Mouse (Mus musculus): ENCODE results near the gene Gtpbp8. TPM values are rescaled to one million over a fixed set of nuclear protein-coding genes. Genes with fewer than 3 reads are reported as not detected.

Gene Gtpbp8
- polyA plus RNA-seq (2016; fragmentation: Nextera tagmentation; extraction: Ambion mirVana) = 34.3 and 37.9 TPM in 2 replicates

DNA sequence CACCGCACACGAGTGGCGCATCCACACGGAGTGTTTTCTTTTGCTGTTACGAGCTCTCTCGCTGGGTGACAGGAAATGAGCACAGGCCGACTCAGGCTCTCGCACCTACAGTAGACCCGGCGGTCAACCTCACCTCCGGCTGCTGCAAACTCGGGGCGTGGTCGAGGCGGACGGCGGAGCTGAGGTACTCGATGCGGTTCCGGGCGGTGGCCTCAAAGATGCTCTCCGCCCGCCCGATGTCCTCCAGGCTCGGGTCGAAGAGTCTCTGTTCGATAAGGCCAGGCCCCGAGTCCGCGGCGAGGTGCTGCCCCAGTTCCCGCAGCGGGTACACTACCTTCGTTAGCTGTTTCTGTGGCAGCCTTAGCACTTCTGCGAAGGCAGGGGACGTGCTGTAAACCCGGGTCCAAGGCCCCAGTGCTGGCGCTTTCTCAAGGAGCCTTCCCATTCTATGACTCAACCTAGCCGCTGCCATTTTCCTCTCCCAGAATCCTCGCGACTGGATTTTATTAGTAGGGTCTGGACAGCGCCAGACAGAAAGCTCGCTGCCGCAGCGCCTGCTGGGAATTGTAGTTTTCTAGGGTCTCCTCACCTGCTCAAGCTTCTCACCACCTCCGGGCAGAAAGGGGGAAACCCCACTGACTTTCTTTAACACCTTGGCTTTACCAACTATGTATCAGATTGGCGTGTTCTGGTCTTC is at the start of gene Gtpbp8:
TSS of gene Gtpbp8 (minus strand) at position 498 of the 697 bp plus-strand sequence.
- H3K27ac ChIP-seq = peak within 1 kb of the TSS; percentile 96
- no peaks in the 10 kb centered on the region for H3K9me3 ChIP-seq (replicated peaks)
- peaks cover 9% of the 10 kb centered on the region for H3K36me3 ChIP-seq
- peak; percentile 96 for ATAC-seq (ENCODE audit: low FRiP score)
- no peaks in the 10 kb centered on the region for H3K27me3 ChIP-seq
- H3K4me1 ChIP-seq = peaks cover 12% of the 10 kb centered on the region
- under 1% methylated on average over 47 of the region's 47 CpGs for WGBS
- peak within 1 kb of the TSS; percentile 78 for H3K4me2 ChIP-seq (replicated peaks)
- H3K9ac ChIP-seq = peak within 1 kb of the TSS; percentile 88
- peak within 1 kb of the TSS; percentile 86 for H3K4me3 ChIP-seq

DNA sequence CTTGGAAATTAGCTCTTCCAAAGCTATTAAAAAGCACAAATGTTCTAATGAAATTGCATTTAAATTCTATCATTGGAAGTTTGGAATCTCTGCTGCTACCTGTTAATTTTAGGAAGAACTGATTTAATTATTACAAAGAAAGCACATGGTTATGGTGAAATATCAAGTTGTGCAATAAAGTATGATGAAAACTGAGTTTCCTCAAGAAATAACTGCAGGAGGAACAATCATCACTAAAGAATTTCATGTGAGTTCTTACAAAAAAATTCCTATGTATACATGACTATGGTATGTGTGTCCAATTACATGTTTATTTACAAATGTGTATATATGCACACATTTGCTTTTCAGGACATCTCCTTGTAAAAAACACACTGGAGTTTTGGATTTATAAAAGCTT is 48.3 kb upstream of the Gtpbp8 start:
- no peak overlapping the region for H3K4me2 ChIP-seq (replicated peaks)
- H3K9ac ChIP-seq = no peak overlapping the region
- H3K27me3 ChIP-seq = no peaks in the 10 kb centered on the region
- H3K4me3 ChIP-seq = no peak overlapping the region
- no peaks in the 10 kb centered on the region for H3K9me3 ChIP-seq (replicated peaks)
- ATAC-seq (ENCODE audit: low FRiP score) = no peak
- H3K36me3 ChIP-seq = no peaks in the 10 kb centered on the region
- no peak overlapping the region for H3K27ac ChIP-seq
- no peaks in the 10 kb centered on the region for H3K4me1 ChIP-seq

GRCm38 (mm10) chr16:44786934-44787333 is 40.8 kb upstream of the Gtpbp8 start:
- Histone ChIP-seq H3K4me2 (replicated peaks) (no peak overlapping the region), H3K27me3 (no peaks in the 10 kb centered on the region), H3K9ac (no peak overlapping the region), H3K4me1 (no peaks in the 10 kb centered on the region), H3K36me3 (no peaks in the 10 kb centered on the region), H3K4me3 (no peak overlapping the region), H3K27ac (no peak overlapping the region), H3K9me3 (replicated peaks) (no peaks in the 10 kb centered on the region)
- ATAC-seq (ENCODE audit: low FRiP score) = no peak
- 95% methylated on average over 1 of the region's 1 CpGs for WGBS

DNA sequence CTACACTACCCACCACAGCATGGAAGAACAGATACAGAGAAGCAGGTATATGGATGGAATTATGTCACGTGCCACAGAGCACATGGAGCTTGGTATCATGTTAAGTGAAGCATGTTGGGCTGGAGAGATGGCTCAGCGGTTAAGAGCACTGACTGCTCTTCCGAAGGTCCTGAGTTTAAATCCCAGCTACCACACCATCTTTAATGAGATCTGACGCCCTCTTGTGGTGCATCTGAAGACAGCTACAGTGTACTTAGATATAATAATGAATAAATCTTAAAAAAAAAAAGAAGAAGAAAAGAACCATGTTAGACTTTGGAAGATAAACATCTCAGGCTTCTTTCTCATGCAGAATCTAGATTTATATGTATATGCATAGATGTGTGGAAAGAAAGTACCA is 34.6 kb upstream of the Gtpbp8 start:
- Histone ChIP-seq H3K9me3 (replicated peaks) (no peaks in the 10 kb centered on the region), H3K27me3 (no peaks in the 10 kb centered on the region)

GRCm38 (mm10) chr16:44779494-44779893 is 33.3 kb upstream of the Gtpbp8 start:
- Histone ChIP-seq H3K36me3 (no peaks in the 10 kb centered on the region), H3K4me1 (no peaks in the 10 kb centered on the region), H3K4me2 (replicated peaks) (no peak overlapping the region), H3K4me3 (no peak overlapping the region), H3K27ac (no peak overlapping the region), H3K9ac (no peak overlapping the region), H3K27me3 (no peaks in the 10 kb centered on the region), H3K9me3 (replicated peaks) (no peaks in the 10 kb centered on the region)
- no peak for ATAC-seq (ENCODE audit: low FRiP score)
- WGBS = 91% methylated on average over 5 of the region's 5 CpGs

More for the DNA sequence above, 34.6 kb upstream of the Gtpbp8 start:
- Histone ChIP-seq H3K4me1 (no peaks in the 10 kb centered on the region), H3K9ac (no peak overlapping the region), H3K4me2 (replicated peaks) (no peak overlapping the region), H3K27ac (no peak overlapping the region), H3K36me3 (no peaks in the 10 kb centered on the region), H3K4me3 (no peak overlapping the region)
- WGBS = 65% methylated on average over 4 of the region's 4 CpGs
- no peak for ATAC-seq (ENCODE audit: low FRiP score)

DNA sequence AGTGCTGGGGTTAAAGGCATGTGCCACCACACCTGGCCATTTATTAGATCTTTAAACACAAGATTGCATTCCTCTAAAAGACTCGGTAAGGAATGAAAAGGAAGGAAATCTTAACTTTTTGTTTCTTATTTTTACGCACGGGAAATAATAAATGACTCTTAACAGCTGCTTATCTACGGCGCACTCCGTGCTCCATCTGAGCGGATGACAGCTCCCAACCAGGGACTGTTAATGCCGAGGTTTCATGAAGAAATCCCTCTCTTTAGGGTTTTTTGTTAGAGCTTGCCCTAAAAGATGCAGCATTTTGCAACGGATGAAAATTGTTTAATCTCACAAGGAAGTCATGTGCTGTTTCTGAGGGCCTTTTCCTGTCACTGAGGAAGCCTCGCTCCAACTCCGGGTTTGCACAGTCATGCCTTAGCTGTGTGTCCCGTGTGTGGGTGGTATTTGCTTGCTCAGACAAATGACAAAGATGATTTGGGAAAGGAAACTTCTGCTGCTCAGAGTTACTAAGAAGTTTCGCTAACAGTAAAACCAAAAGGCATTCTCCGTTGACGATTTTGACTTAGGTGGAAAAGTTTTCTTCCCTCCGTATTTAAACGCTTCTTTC is 32.5 kb upstream of the Gtpbp8 start:
- Histone ChIP-seq H3K27me3 (no peaks in the 10 kb centered on the region), H3K36me3 (no peaks in the 10 kb centered on the region), H3K4me1 (no peaks in the 10 kb centered on the region), H3K9me3 (replicated peaks) (no peaks in the 10 kb centered on the region), H3K4me2 (replicated peaks) (no peak overlapping the region), H3K4me3 (no peak overlapping the region), H3K9ac (no peak overlapping the region), H3K27ac (no peak overlapping the region)
- ATAC-seq (ENCODE audit: low FRiP score) = no peak
- 87% methylated on average over 17 of the region's 17 CpGs for WGBS

GRCm38 (mm10) chr16:44774201-44774600 is 28.0 kb upstream of the Gtpbp8 start:
- no peak overlapping the region for H3K9ac ChIP-seq
- no peak overlapping the region for H3K4me3 ChIP-seq
- no peak overlapping the region for H3K4me2 ChIP-seq (replicated peaks)
- no peaks in the 10 kb centered on the region for H3K27me3 ChIP-seq
- H3K27ac ChIP-seq = no peak overlapping the region
- H3K9me3 ChIP-seq (replicated peaks) = no peaks in the 10 kb centered on the region
- H3K36me3 ChIP-seq = no peaks in the 10 kb centered on the region
- H3K4me1 ChIP-seq = no peaks in the 10 kb centered on the region
- no peak for ATAC-seq (ENCODE audit: low FRiP score)
- 91% methylated on average over 6 of the region's 6 CpGs for WGBS

GRCm38 (mm10) chr16:44773673-44774072 is 27.5 kb upstream of the Gtpbp8 start:
- ATAC-seq (ENCODE audit: low FRiP score) = no peak
- Histone ChIP-seq H3K27me3 (no peaks in the 10 kb centered on the region), H3K36me3 (no peaks in the 10 kb centered on the region), H3K27ac (no peak overlapping the region), H3K4me2 (replicated peaks) (no peak overlapping the region), H3K4me1 (no peaks in the 10 kb centered on the region), H3K9me3 (replicated peaks) (no peaks in the 10 kb centered on the region), H3K9ac (no peak overlapping the region), H3K4me3 (no peak overlapping the region)
- WGBS = 92% methylated on average over 3 of the region's 3 CpGs

GRCm38 (mm10) chr16:44772577-44772976 is 26.4 kb upstream of the Gtpbp8 start:
- Histone ChIP-seq H3K4me2 (replicated peaks) (no peak overlapping the region), H3K9me3 (replicated peaks) (no peaks in the 10 kb centered on the region), H3K4me1 (no peaks in the 10 kb centered on the region), H3K27ac (no peak overlapping the region), H3K4me3 (no peak overlapping the region), H3K9ac (no peak overlapping the region), H3K36me3 (no peaks in the 10 kb centered on the region), H3K27me3 (no peaks in the 10 kb centered on the region)
- no peak for ATAC-seq (ENCODE audit: low FRiP score)
- 80% methylated on average over 6 of the region's 6 CpGs for WGBS

GRCm38 (mm10) chr16:44767967-44768366 is 21.8 kb upstream of the Gtpbp8 start:
- Histone ChIP-seq H3K4me1 (no peaks in the 10 kb centered on the region), H3K9me3 (replicated peaks) (no peaks in the 10 kb centered on the region), H3K4me2 (replicated peaks) (no peak overlapping the region), H3K9ac (no peak overlapping the region), H3K4me3 (no peak overlapping the region), H3K27ac (no peak overlapping the region), H3K36me3 (no peaks in the 10 kb centered on the region), H3K27me3 (no peaks in the 10 kb centered on the region)
- ATAC-seq (ENCODE audit: low FRiP score) = no peak
- WGBS = 63% methylated on average over 2 of the region's 2 CpGs

GRCm38 (mm10) chr16:44767506-44767905 is 21.3 kb upstream of the Gtpbp8 start:
- Histone ChIP-seq H3K4me3 (no peak overlapping the region), H3K9me3 (replicated peaks) (no peaks in the 10 kb centered on the region), H3K36me3 (no peaks in the 10 kb centered on the region), H3K4me2 (replicated peaks) (no peak overlapping the region), H3K4me1 (no peaks in the 10 kb centered on the region), H3K27ac (no peak overlapping the region), H3K9ac (no peak overlapping the region), H3K27me3 (no peaks in the 10 kb centered on the region)
- 91% methylated on average over 7 of the region's 7 CpGs for WGBS
- ATAC-seq (ENCODE audit: low FRiP score) = no peak

DNA sequence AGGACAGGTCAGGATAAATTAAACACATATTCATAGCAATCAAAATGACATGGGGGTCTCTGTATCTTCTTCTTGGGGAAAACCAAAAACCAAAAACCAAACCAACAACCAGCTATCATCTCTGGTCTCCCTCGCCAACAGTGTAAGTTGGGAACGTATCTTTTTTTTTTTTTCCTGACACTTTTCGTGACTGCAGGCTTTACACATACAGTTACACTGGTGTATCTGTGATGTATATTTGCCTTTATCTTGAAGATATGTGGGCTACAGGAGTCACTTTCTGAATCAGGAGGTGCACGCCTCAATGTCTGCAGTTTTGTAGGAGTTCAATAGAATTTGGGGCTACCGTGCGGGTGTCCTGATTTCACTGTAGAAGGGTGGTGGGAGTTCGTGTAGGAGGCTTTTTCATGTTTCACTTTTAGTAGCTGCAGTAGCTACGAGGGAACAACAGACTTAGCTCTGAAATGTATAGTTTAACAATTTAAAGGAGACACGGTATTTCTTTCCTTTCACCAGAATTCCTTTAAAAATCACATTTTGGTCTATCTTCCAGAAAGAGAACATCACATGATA is 20.2 kb upstream of the Gtpbp8 start:
- H3K9ac ChIP-seq = no peak overlapping the region
- no peak overlapping the region for H3K4me3 ChIP-seq
- H3K36me3 ChIP-seq = no peaks in the 10 kb centered on the region
- no peaks in the 10 kb centered on the region for H3K4me1 ChIP-seq
- WGBS = 88% methylated on average over 9 of the region's 9 CpGs
- no peaks in the 10 kb centered on the region for H3K27me3 ChIP-seq
- no peaks in the 10 kb centered on the region for H3K9me3 ChIP-seq (replicated peaks)
- no peak overlapping the region for H3K27ac ChIP-seq
- H3K4me2 ChIP-seq (replicated peaks) = no peak overlapping the region
- ATAC-seq (ENCODE audit: low FRiP score) = no peak
